Mouse (Mus musculus) cerebellum, postnatal 4 days (tissue): ENCODE data around the gene Pcsk4.

Experiments
- DNase-seq, 2 experiments: peaks; one replicate each; pipeline ENCODE4 v3.0.0; 2022; ENCODE audit warnings: low spot score in 2 of 2, mixed read lengths in 1 of 2

Pcsk4 gene

DNA sequence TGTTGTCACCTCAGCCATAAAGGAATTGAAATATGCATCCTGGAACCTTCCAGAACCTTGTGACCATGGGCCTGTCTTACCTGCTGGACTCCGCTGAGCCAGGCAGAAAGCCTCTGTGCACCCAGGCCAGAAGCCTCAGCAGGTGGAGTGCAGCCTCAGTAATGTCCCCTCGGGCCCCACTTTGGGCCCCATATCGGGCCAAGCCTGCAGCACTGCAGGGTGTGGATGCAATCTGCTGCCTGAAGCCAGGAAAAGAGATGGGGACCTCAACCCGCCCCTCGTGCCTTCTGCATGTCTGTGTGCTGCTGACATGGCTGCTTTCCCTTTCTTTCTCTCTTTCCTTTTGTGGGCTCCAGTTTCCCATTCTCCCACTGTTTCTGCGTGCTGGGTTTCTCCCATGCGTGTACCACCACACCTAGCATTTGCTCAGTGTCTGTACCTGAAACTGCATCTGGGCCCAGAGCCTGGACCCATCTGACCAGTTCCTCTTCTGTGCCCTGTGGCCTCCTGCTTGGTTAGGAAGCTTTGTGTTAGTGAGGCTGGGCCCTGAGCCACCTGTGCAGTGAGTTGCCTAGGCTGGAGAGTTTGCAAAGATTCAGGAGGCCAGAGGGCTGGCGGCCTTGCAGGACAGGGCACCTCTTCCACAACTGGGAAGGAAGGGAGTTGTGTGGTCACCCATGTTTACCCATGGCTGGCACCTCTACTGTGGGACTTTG lies 57.3 kb downstream of the Pcsk4 start:
- no peak for DNase-seq
